Mouse (Mus musculus): ENCODE measurements around the gene Tmem184b. TPM values are rescaled to one million over a fixed set of nuclear protein-coding genes. Genes with fewer than 3 reads are reported as not detected.

The Tmem184b gene
- total RNA-seq, 2 experiments from 2014 or later, result 46.1 to 48.1 TPM

GRCm38 (mm10) chr15:79369452-79370280, 33.7 kb downstream of the Tmem184b start:
- no peak for DNase-seq (ENCODE audit: low spot score in 2 of 2)

- no peak for DNase-seq (ENCODE audit: low spot score in 2 of 2)
These were observed 34.4 kb downstream of the Tmem184b start for GRCm38 (mm10) chr15:79368861-79369440.

GRCm38 (mm10) chr15:79368313-79368811, 35.0 kb downstream of the Tmem184b start:
- no peak for DNase-seq (ENCODE audit: low spot score in 2 of 2)

GRCm38 (mm10) chr15:79366402-79366801, 37.0 kb downstream of the Tmem184b start:
- DNase-seq (ENCODE audit: low spot score in 2 of 2), result no peak

GRCm38 (mm10) chr15:79365068-79365467, 38.3 kb downstream of the Tmem184b start:
- no peak for DNase-seq (ENCODE audit: low spot score in 2 of 2)

GRCm38 (mm10) chr15:79364120-79364519, 39.2 kb downstream of the Tmem184b start:
- no peak for DNase-seq (ENCODE audit: low spot score in 2 of 2)

- DNase-seq (ENCODE audit: low spot score in 2 of 2), result no peak
These were observed 42.3 kb downstream of the Tmem184b start for GRCm38 (mm10) chr15:79361023-79361422.

- no peak for DNase-seq (ENCODE audit: low spot score in 2 of 2)
These were observed 43.0 kb downstream of the Tmem184b start for GRCm38 (mm10) chr15:79360371-79360770.

GRCm38 (mm10) chr15:79359954-79360353, 43.4 kb downstream of the Tmem184b start:
- no peak for DNase-seq (ENCODE audit: low spot score in 2 of 2)

GRCm38 (mm10) chr15:79357974-79358690, 45.2 kb downstream of the Tmem184b start:
- DNase-seq (ENCODE audit: low spot score in 2 of 2), result no peak

- DNase-seq (ENCODE audit: low spot score in 2 of 2), result peak; percentile 51 to 69
These were observed 46.1 kb downstream of the Tmem184b start for GRCm38 (mm10) chr15:79357036-79357911.

GRCm38 (mm10) chr15:79356481-79356880, 46.9 kb downstream of the Tmem184b start:
- DNase-seq (ENCODE audit: low spot score in 2 of 2), result no peak

- DNase-seq (ENCODE audit: low spot score in 2 of 2), result no peak
These were observed 48.8 kb downstream of the Tmem184b start for GRCm38 (mm10) chr15:79354619-79355018.

GRCm38 (mm10) chr15:79353690-79354305, 49.6 kb downstream of the Tmem184b start:
- no peak for DNase-seq (ENCODE audit: low spot score in 2 of 2)

- no peak for DNase-seq (ENCODE audit: low spot score in 2 of 2)
These were observed 50.9 kb downstream of the Tmem184b start for GRCm38 (mm10) chr15:79352479-79352878.

GRCm38 (mm10) chr15:79351331-79351767, 52.0 kb downstream of the Tmem184b start:
- no peak for DNase-seq (ENCODE audit: low spot score in 2 of 2)

GRCm38 (mm10) chr15:79350866-79351265, 52.5 kb downstream of the Tmem184b start:
- no peak for DNase-seq (ENCODE audit: low spot score in 2 of 2)

GRCm38 (mm10) chr15:79348651-79349050, 54.7 kb downstream of the Tmem184b start:
- no peak for DNase-seq (ENCODE audit: low spot score in 2 of 2)

GRCm38 (mm10) chr15:79347845-79348506, 55.4 kb downstream of the Tmem184b start:
- DNase-seq (ENCODE audit: low spot score in 2 of 2), result peak in 1 of 2 experiments; percentile 44

Measured in layer of hippocampus, postnatal 10 days (tissue).